Mouse (Mus musculus) G1E (cell line): Measurements from ENCODE around the gene Inca1.

ENCODE experiments used
- CTCF ChIP-seq: IDR thresholded peaks from 2 replicates; pipeline ENCODE4 v1.5.1; 2012; ENCODE audit warnings: low read depth, low read length, inconsistent platforms, mixed read lengths
- GATA2 ChIP-seq: IDR thresholded peaks from 2 replicates; pipeline ENCODE4 v1.6.1; 2012; ENCODE audit warnings: low read depth, low read length, inconsistent platforms, borderline replicate concordance

GRCm38 (mm10) chr11:70724706-70725105, 24.8 kb upstream of the Inca1 start:
- TF ChIP-seq GATA2 (no peak), CTCF (no peak)
